Mouse (Mus musculus) c-Kit-positive CD71-positive TER-119-negative erythroid progenitor cells, embryonic 14.5 days (primary cell): ENCODE measurements around the gene Jade1.
A peak's percentile ranks its signal among the peaks of the same experiment; 100 is the strongest.

ENCODE experiments used
- DNase-seq: peaks from one replicate; pipeline ENCODE4 v3.0.0-alpha.2; 2013; ENCODE audit warnings: low read depth

Gene Jade1

GRCm38 (mm10) chr3:41577240-41577639 lies 21.7 kb downstream of the Jade1 start:
- no peak for DNase-seq

GRCm38 (mm10) chr3:41579873-41580272 lies 24.3 kb downstream of the Jade1 start:
- no peak for DNase-seq

DNA sequence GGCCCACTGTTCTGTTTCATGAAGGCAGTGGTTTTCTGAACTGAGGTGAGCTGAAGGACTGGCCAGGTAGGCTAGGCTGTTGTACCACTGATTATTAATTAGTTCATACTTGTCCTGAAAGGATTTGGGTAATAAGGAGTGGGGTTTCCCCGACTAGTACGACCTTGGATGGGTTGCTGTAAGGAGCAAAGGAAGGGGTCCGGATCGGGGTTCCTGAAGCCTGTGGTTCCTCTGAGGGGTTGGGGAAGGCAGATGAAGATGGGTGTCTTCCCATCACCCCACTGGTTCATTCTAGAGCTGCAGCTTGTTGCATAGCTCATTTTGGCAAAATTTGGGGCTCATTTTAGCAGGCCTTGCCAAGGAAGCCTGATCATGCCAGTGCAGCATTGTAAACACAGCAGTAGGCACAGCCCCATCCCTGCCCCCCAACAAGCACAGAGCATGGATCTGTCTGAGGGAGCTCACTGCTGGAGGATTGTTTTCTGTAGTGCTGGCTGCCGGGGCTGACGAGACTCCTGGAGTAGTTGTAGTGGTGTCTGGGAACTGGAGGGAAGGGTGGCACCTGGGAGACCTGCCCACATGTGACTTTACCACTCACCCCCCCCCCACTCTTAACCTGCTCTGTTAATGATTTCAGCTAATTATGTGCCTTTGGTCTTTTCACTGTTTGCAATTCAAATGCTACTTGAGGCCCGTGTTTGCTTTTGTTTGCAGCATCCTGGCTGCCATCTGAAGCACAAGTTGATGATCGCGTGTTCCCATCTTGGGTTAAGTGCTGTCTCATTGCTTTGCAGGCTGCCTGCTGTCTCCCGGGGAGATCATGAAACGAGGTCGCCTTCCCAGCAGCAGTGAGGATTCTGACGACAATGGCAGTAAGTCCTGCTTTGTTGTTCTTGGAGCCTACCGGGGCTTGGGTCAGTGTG lies 25.1 kb downstream of the Jade1 start:
- DNase-seq: no peak

DNA sequence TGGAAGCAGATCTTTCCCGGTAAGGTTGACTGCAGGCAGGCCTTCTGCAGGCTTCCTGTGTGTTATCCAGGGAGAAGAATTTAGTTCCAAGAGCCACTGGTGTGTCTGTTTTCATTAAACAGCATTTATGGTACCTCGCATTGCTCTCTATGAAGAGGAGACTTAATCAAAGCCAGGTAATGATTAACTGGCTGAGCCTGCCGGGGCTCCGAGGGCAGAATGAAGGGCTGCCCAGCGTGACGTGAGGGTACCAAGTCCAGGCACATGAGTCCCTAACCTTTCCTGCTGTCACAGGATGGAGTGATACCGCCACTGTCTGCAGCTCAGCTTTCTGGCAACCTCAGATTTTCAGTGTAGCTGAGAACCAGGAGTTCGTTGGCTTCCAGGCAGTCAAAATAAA lies 25.9 kb downstream of the Jade1 start:
- no peak for DNase-seq

GRCm38 (mm10) chr3:41582256-41582655 lies 26.7 kb downstream of the Jade1 start:
- DNase-seq: no peak

DNA sequence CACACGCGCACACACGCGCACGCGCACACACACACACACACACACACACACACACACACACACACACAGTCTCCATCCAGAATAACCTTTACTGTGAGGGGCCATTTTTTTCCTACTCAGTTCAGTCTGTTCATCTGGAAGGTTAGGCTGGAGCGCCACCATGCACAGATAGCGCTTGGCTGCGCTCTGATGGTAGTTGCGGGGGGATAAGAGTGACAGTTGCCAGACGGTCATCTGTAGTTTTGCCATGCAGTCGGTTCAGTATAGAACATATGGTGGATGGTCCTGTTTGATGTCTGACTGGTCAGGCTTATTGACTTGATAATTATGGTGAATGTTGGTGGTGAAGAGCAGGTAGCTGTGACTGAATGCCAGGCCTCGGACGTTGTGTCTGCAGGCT lies 27.6 kb downstream of the Jade1 start:
- DNase-seq: no peak

DNA sequence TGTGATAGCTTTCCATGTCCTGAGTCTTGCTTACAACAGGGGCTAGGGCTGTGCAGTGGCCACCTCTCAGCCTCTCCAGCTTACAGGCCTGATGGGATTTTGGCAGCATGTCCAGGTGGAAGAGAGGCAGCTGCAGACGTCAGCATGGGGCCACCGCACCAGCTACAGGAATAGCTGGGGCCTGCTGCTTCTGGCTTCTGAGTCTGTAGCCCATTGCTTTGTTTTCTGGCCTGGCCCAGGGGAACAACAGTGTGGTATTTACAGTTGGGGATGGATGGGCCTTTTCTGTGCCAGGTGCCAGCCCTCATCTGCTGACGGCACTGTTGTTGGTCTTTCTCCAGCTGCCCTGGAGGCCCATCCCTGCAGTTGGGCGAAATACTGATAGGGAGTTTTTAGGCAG lies 28.1 kb downstream of the Jade1 start:
- DNase-seq: no peak

DNA sequence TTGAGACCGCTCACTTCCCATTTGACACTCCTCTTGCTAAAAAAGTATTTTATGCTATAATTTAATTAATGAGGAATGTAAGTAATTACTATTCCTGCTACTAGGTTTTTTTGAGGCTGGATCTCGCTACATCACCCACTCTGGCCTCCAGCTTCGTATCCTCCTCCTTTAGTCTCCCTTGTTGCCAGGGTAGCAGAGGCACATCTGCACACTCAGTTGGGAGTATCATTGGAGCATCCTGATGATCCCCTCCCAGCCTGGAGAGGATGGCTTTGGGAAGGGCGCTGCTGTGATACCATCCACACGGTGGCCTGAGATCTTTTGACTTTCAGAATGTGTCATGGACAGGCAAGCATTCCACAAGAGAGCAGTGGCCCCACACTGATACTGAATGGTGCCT lies 30.0 kb downstream of the Jade1 start:
- no peak for DNase-seq

DNA sequence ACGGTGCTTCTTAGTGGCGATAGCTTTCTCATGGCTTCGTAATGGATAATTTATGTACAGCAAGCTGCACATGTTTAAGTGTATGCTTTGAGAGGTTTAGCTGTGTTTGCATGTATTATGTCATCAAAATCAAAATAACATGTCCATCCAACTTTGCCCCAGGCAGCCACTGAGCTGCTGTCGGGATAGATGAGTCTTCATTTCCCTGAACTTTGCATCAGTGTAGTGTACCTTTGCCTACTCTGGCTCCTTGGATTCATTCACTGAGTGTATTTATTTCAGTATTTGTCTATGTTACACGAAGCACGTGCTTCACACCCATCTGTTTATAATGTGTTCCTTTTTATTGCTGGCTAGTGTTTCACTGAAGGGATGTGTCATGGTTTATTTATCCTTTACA lies 30.8 kb downstream of the Jade1 start:
- no peak for DNase-seq

GRCm38 (mm10) chr3:41586917-41587316 lies 31.4 kb downstream of the Jade1 start:
- DNase-seq: no peak

- DNase-seq: no peak
These were observed 32.1 kb downstream of the Jade1 start for GRCm38 (mm10) chr3:41587588-41587987.

DNA sequence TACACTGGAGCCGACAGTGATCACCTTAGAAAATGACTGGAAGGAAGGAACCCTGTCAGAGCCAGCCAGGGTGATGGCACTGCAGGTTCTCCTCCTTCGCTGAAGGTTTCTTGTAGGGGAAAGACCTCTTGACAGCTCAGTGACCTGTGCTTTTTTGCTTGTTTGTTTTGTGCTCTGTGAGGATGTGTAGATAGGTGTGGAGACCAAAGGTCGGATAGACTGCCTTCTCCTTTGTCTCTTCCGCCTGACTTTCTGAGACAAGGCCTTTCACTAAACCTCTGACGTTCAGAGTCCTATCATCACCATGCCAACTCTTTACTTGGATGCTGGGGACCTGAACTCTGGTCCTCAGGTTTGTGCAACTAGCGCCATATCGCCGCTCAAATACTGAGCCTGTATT lies 33.0 kb downstream of the Jade1 start:
- no peak for DNase-seq

DNA sequence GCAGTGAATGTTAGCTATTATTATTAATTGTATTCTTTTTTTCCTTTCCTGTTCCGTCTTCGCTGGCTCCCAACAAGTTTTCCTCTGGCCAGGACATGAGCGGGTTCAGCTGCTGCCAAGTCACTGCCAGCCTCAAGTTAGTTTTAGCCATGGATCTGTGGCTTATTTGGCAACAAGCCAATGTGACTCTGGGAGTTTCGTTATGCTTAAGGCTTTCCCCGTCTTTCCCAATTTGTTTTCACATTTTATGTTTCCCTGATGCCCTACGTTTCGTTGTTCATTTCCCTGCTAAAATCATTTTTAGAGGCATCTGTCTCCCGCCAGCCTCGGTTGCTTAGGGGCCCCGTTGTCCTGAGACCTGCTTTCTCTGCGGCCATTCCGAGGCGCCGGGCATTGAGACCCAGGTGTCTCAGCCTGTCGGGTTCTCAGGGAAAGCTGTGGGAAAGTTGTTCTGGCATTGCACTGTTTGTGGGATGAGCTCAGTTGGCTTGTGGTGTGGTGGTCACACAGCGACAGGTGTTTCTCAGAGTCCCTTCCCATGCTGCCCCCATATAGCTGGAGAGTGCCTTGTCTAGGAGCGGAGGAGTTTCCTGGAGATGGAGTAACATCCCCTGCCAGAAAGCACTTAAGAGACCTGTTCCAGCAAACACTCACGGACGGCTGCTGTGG lies 33.8 kb downstream of the Jade1 start:
- DNase-seq: no peak

- no peak for DNase-seq
These were observed 34.5 kb downstream of the Jade1 start for GRCm38 (mm10) chr3:41589988-41590387.

- no peak for DNase-seq
These were observed 35.4 kb downstream of the Jade1 start for GRCm38 (mm10) chr3:41590695-41591559.

DNA sequence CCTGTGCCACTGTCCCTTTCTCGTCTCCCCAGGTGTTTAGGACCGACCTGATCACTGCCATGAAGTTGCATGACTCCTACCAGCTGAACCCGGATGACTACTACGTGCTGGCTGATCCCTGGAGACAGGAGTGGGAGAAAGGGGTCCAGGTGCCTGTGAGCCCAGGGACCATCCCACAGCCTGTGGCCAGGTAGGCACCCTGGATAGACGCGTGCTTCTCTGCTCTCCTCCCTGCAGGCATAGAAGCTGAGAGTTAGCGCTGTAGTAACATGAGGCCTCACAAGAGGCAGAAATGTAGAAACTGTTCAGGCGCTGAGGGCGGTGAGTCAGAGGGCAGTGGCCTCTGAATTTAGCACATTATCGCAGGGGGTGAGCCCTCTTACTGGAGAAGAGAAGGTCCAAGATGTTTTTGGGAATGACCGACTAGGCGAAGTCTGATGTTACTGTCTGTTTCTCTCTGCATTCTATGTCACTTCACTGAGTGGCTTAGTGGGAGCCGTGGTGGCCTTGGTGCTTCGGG lies 36.2 kb downstream of the Jade1 start:
- DNase-seq: no peak

GRCm38 (mm10) chr3:41592805-41593204 lies 37.3 kb downstream of the Jade1 start:
- no peak for DNase-seq

- no peak for DNase-seq
These were observed 38.8 kb downstream of the Jade1 start for GRCm38 (mm10) chr3:41594097-41594879.

DNA sequence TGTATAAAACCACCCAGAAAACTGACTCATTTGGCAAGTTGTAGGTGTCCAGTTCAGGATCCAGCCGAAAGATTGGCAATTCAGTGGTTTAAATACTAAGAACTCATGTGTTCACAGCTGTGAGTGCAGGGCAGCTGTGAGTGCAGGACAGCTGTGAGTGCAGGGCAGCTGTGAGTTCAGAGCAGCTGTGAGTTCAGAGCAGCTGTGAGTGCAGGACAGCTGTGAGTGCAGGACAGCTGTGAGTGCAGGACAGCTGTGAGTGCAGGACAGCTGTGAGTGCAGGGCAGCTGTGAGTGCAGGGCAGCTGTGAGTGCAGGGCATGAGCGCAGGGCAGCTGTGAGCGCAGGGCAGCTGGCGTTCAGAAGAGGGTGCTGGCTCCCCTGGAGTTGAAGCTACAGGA lies 39.5 kb downstream of the Jade1 start:
- no peak for DNase-seq

- DNase-seq: peak; percentile 9
These were observed 41.5 kb downstream of the Jade1 start for GRCm38 (mm10) chr3:41597036-41597435.

DNA sequence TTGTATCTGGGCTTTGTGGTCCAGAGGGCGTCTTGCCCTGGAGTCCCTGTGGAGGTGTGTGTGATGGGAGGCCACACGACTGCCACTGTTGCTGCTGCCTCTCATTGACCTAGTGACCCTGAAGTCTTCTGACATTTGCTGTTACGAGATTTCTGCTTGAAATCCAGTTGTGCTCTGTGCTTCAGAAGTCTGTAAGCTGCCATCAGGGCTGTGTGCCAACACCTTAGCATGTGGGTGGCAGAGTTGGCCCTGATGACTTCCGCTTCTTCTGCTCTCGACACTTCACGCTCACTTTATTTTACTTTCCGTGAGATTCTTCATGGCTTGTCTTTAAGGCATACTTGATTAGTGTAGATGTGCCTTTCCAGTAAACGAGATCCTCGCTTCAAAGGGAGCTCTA lies 42.9 kb downstream of the Jade1 start:
- no peak for DNase-seq
